Mouse (Mus musculus) bone marrow, adult 2 months (tissue): ENCODE measurements around the gene Gm12355. TPM values are rescaled to one million over a fixed set of nuclear protein-coding genes. Genes with fewer than 3 reads are reported as not detected.

Experiments
- H3K27ac ChIP-seq: fragments of 200-500 bp; 2 replicates; pipeline ENCODE4 v1.5.1; 2012; ENCODE audit warnings: low read depth, mild to moderate bottlenecking, control low read depth, inconsistent platforms, low read length; ENCODE audit not compliant: control insufficient read depth, poor library complexity, insufficient read depth
- H3K4me1 ChIP-seq: fragments of 200-500 bp; 2 replicates; pipeline ENCODE4 v1.6.1; 2011; ENCODE audit warnings: low read length; ENCODE audit not compliant: control insufficient read depth, insufficient read depth
- H3K4me3 ChIP-seq: fragments of 200-500 bp; replicated peaks from 2 replicates; pipeline ENCODE3; 2011; ENCODE audit warnings: mild to moderate bottlenecking, low read depth, low read length, control low read depth; ENCODE audit not compliant: control insufficient read depth
- CTCF ChIP-seq: fragments of 200-500 bp; IDR thresholded peaks from 2 replicates; pipeline ENCODE4 v1.5.1; 2011; ENCODE audit warnings: low read length, control low read depth; ENCODE audit not compliant: control insufficient read depth, insufficient read depth
- POLR2A ChIP-seq: fragments of 200-500 bp; IDR thresholded peaks from 2 replicates; pipeline ENCODE4 v1.6.1; 2011; ENCODE audit warnings: low read depth, mild to moderate bottlenecking, control low read depth, low read length, borderline replicate concordance; ENCODE audit not compliant: control insufficient read depth
- WGBS: fragments of 180-500 bp; shearing (Covaris S2); methylation state at CpG from one replicate; pipeline ENCODE4 v1.1.7; 2018; 5-methylcytosine and 5-hydroxymethylcytosine counted together
- polyA plus RNA-seq: library from polyadenylated mRNA; stranded (reverse); fragments of >200 nt; gene quantifications from 2 replicates; pipeline ENCODE4 v1.2.4, GENCODE M21; 2011; ENCODE audit warnings: low replicate concordance; ENCODE audit not compliant: missing spikeins, insufficient read depth, insufficient read length

Gm12355 gene
- polyA plus RNA-seq, 1 experiment: 60.6 TPM

DNA sequence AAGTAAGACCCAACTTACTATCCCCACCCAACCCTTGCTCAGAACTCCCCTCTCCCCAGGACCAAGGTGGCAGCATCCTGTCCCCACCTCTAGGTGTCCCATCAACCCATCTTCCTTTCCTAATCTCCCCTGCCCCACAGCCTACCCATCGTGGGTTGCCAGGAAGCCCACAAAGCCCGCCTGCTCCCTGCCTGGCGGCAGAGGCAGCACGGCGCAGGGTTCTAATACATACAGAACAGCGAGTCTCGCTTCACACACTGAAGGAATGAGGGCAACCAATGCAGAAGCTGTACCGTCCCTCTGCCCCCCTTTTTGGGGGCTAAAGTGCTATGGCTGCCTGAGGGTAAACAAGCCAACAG is 43.5 kb downstream of the Gm12355 start:
- H3K4me3 ChIP-seq: peak overlapping the region; percentile 30
- H3K4me1 ChIP-seq: peaks cover 2% of the 10 kb centered on the region; the same call in 1 of the 2 replicates

DNA sequence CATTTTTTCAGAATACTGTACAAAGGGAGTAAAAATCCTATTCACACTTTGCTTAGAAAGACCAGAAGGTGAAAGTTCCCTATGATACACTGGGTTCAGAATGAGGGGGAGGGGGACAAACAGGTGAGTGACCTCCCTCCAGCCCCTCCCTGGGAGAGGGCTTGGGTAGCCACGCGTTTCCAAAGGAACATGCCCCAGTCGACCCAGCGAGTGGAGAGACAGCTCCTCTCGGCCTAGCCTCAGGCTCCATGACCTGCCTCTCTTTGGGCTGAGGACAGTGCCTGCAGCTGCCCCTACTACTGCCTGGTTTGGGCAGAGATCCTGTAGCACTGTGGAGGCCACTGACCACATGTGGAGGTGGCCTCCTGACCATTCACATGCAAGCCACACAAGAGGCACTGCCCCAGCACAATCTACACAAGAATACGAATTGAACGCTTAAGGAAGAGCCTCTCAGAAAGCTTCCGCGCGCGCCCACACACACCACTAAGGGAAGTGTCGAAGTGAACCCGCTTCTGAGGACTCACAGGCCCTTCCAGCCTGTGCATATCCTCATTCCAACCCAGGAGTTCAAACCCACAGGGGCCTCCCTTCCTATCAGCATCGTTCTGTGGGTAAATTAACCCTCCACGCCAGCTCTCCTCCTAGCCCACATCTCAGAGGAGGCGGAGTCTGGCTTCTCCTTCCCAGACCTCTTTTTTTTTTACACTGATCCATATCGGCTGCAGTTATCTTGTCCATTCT is 44.0 kb downstream of the Gm12355 start:
- Histone ChIP-seq H3K4me3 (peak overlapping the region; percentile 54), H3K4me1 (peaks cover 2% of the 10 kb centered on the region; the same call in 1 of the 2 replicates), H3K27ac (peak overlapping the region; percentile 87)
- no peak for TF ChIP-seq CTCF
- TF ChIP-seq POLR2A: no peak
- 27% methylated on average over 17 of the region's 17 CpGs for WGBS

More for the DNA sequence above, 43.5 kb downstream of the Gm12355 start:
- peak overlapping the region; percentile 87 for H3K27ac ChIP-seq
- TF ChIP-seq CTCF: no peak
- 0 out of 2 replicates have a peak, but pooled peaks have one; percentile 20 for TF ChIP-seq POLR2A
- WGBS: 37% methylated on average over 8 of the region's 8 CpGs

DNA sequence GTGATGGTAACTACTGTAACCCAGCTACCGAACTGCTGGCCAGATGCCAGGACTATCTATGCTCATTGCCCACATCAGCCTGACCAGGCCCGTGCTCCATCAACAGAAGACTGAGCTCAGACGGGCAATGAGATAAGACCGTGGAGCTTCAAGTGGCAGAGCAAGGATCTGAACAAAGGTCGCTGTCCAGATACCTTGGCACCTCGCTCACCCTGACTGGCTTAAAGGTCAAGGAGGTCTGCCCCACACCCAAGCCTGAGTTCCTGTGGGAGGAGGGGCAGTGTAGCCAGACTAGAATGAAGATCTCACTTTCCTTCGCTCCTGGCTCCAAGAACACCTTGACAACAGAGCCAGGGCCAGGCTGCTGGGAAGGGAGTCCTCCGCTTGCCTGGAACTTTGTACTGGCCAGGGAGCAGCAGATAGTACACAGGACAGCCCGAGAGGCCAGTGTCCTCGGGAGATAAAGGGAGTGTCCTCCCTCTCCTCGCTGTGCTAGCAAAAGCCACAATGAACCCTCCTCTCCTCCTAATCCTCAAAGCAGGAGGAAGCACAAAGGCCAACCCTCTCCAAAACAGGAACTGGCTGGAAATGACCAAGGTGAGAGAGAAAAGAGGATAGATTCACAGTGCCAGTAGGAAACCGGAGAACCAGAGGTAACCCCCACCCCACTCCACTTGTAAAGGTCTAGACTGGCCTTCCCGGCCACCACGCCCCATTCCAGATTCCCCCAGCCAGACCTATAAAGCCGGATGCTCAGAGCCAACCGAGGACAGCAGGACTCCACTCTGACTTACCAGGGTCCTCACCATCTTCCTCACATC is 45.0 kb downstream of the Gm12355 start:
- Histone ChIP-seq H3K4me3 (peak overlapping the region; percentile 20), H3K27ac (peak overlapping the region; percentile 87), H3K4me1 (peaks cover 2% of the 10 kb centered on the region; the same call in 1 of the 2 replicates)
- peak; percentile 28; the same call in 1 of the 2 replicates for TF ChIP-seq POLR2A
- TF ChIP-seq CTCF: no peak
- WGBS: 44% methylated on average over 16 of the region's 16 CpGs

DNA sequence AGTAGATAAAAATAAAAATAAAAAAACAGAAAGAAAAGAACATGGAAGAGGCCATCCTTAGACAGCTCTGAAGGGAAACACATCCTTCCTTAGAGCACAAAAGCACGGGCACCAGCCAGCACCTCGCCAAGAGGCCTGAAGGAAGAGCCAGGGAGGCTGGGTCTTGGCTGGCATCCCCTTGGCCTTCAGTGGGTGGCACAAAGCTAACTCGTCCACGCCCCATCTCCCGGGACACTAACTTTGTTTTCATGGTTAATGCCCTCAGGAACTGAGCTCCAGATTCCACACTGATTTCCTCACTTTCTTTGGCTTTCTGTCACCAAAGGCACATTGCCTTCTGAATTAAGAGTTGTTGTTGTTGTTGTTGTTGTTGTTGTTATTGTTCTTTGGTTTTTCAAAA is 47.7 kb downstream of the Gm12355 start:
- Histone ChIP-seq H3K27ac (no peak overlapping the region), H3K4me3 (no peak overlapping the region), H3K4me1 (peaks cover 2% of the 10 kb centered on the region; the same call in 1 of the 2 replicates)
- WGBS: 81% methylated on average over 5 of the region's 5 CpGs
- TF ChIP-seq POLR2A: no peak
- no peak for TF ChIP-seq CTCF

Other genes starting within 250 kb of the Gm12355 start
- 6.5 and 15.6 TPM in 2 replicates for gene Tcap, start 241.8 kb downstream of the Gm12355 start, polyA plus RNA-seq
- gene Pnmt, start 239.2 kb downstream of the Gm12355 start, polyA plus RNA-seq: not detected in 2 replicates
- 2.4 and 2.7 TPM in 2 replicates for gene Pgap3, start 225.2 kb downstream of the Gm12355 start, polyA plus RNA-seq
- gene Erbb2, start 213.2 kb downstream of the Gm12355 start, polyA plus RNA-seq: 0.97 and 2.4 TPM in 2 replicates
- 25.3 and 33.9 TPM in 2 replicates for gene Mien1, start 186.7 kb downstream of the Gm12355 start, polyA plus RNA-seq
- gene Grb7, start 179.3 kb downstream of the Gm12355 start, polyA plus RNA-seq: 0.85 TPM in 1 of 2 replicates, not detected in the other
- 13.3 and 41.7 TPM in 2 replicates for gene Ikzf3, start 79.6 kb downstream of the Gm12355 start, polyA plus RNA-seq
- gene Zpbp2, start 74.6 kb downstream of the Gm12355 start, polyA plus RNA-seq: 2.2 and 6.5 TPM in 2 replicates
- 41.1 and 41.2 TPM in 2 replicates for gene Ormdl3, start 38.3 kb downstream of the Gm12355 start, polyA plus RNA-seq
- not detected in 2 replicates for gene Lrrc3c, start 27.4 kb downstream of the Gm12355 start, polyA plus RNA-seq
- gene Gsdma3, start 699 bp upstream of the Gm12355 start, polyA plus RNA-seq: not detected in 2 replicates
- not detected in 2 replicates for gene Gsdma2, start 21.1 kb upstream of the Gm12355 start, polyA plus RNA-seq
- 0.55 and 0.70 TPM in 2 replicates for gene Gsdma, start 38.7 kb upstream of the Gm12355 start, polyA plus RNA-seq
- gene Psmd3, start 56.9 kb upstream of the Gm12355 start, polyA plus RNA-seq: 28.2 and 57.7 TPM in 2 replicates
- gene Csf3, start 75.6 kb upstream of the Gm12355 start, polyA plus RNA-seq: not detected in 2 replicates
- gene Med24, start 103.8 kb upstream of the Gm12355 start, polyA plus RNA-seq: 26.7 and 28.7 TPM in 2 replicates
- gene Thra, start 115.0 kb upstream of the Gm12355 start, polyA plus RNA-seq: 27.5 and 35.4 TPM in 2 replicates
- 2.4 and 4.8 TPM in 2 replicates for gene Nr1d1, start 149.7 kb upstream of the Gm12355 start, polyA plus RNA-seq
- 46.7 and 69.9 TPM in 2 replicates for gene Msl1, start 169.9 kb upstream of the Gm12355 start, polyA plus RNA-seq
- 29.3 and 38.5 TPM in 2 replicates for gene Casc3, start 179.2 kb upstream of the Gm12355 start, polyA plus RNA-seq
- gene Rapgefl1, start 211.1 kb upstream of the Gm12355 start, polyA plus RNA-seq: 1.5 and 6.8 TPM in 2 replicates
- gene Wipf2, start 238.0 kb upstream of the Gm12355 start, polyA plus RNA-seq: 5.9 and 11.3 TPM in 2 replicates